Mouse (Mus musculus) cortical plate, adult 2 months (tissue): ENCODE measurements around the gene Vps13a.
A peak's percentile ranks its signal among the peaks of the same experiment; 100 is the strongest.

Source experiments
- CTCF ChIP-seq: fragments of 200-500 bp; IDR thresholded peaks from 2 replicates; pipeline ENCODE4 v1.5.1; 2011; ENCODE audit warnings: mild to moderate bottlenecking, control low read depth, low read length; ENCODE audit not compliant: insufficient read depth; ENCODE audit errors: extremely low read depth
- POLR2A ChIP-seq: fragments of 200-500 bp; IDR thresholded peaks from 2 replicates; pipeline ENCODE4 v1.6.1; 2011; ENCODE audit warnings: mild to moderate bottlenecking, low read length, control low read depth; ENCODE audit not compliant: insufficient read depth; ENCODE audit errors: extremely low read depth

DNA sequence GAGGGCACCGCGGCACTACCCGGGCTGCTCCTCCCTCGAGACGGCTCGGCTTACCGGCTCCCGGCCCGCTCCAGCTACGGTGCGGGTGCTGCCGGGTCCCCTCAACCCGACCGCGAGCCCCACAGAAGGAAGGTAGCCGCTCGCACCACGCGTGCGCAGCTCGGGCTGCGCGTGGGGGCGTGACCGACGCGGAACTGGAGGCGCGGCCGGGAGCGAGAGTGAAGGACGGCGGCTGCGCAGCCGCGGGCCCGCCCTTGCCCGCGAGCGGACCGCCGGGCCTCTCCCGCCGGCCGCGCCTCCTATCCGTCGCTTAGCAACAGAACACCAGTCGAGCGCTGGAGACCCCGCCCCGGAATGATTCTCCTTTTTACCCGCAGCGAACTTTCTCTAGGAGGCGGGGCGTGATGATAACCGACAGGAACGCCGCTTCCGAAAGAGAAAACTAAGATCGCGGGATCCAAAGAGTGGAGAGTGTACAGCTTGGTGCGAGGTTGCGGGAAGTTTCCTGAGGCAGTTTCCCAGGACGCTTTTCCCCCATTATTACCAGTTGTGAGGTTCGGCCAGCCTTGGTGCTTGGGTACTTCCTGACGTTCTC, at the start of gene Vps13a:
- TF ChIP-seq CTCF = no peak
- peak; percentile 53; the same call in 1 of the 2 replicates for TF ChIP-seq POLR2A
